Mouse (Mus musculus) heart, embryonic 16.5 days (tissue): ENCODE results near the gene Ncoa5. TPM values are rescaled to one million over a fixed set of nuclear protein-coding genes. Genes with fewer than 3 reads are reported as not detected.

Source experiments
- ATAC-seq: fragments of 200-750 bp; cut with Nextera tagmentation; replicated peaks from 2 replicates; pipeline ENCODE4 v1.8.0; 2017; ENCODE audit warnings: moderate number of reproducible peaks; ENCODE audit not compliant: insufficient read depth, low FRiP score; ENCODE audit errors: extremely low read depth
- H3K27ac ChIP-seq: fragments of 300-500 bp; sonication (generic); 2 replicates; pipeline ENCODE4 v1.5.1; 2014; ENCODE audit warnings: mild to moderate bottlenecking, low read length, control low read depth, moderate library complexity
- H3K27me3 ChIP-seq: fragments of 300-500 bp; sonication (generic); 2 replicates; pipeline ENCODE4 v1.6.1; 2014; ENCODE audit warnings: low read length, mixed read lengths; ENCODE audit not compliant: control insufficient read depth, insufficient read depth
- H3K36me3 ChIP-seq: fragments of 300-500 bp; sonication (generic); 2 replicates; pipeline ENCODE4 v1.6.1; 2014; ENCODE audit not compliant: control insufficient read depth, insufficient read depth
- H3K4me1 ChIP-seq: fragments of 300-500 bp; sonication (generic); 2 replicates; pipeline ENCODE4 v1.6.1; 2014; ENCODE audit warnings: low read length, mixed read lengths; ENCODE audit not compliant: control insufficient read depth, insufficient read depth
- H3K4me2 ChIP-seq: fragments of 300-500 bp; sonication (generic); 2 replicates; pipeline ENCODE4 v1.6.1; 2014; ENCODE audit warnings: low read depth, mild to moderate bottlenecking, control low read depth, low read length
- H3K4me3 ChIP-seq: fragments of 300-500 bp; sonication (generic); 2 replicates; pipeline ENCODE4 v1.5.1; 2014; ENCODE audit warnings: mild to moderate bottlenecking, control low read depth, low read length
- H3K9ac ChIP-seq: fragments of 300-500 bp; sonication (generic); 2 replicates; pipeline ENCODE4 v1.6.1; 2014; ENCODE audit warnings: low read length, control low read depth
- H3K9me3 ChIP-seq: fragments of 300-500 bp; sonication (generic); replicated peaks from 2 replicates; pipeline ENCODE4 v1.6.1; 2016; ENCODE audit warnings: low read length; ENCODE audit not compliant: control insufficient read depth
- WGBS: fragments of 180-500 bp; shearing (Covaris S2); extraction: QIAGEN DNeasy Blood & Tissue Kit; methylation state at CpG from one replicate; pipeline ENCODE4 v1.1.7; 2014; 5-methylcytosine and 5-hydroxymethylcytosine counted together
- polyA plus RNA-seq: library from polyadenylated mRNA; unstranded; fragments of >200 nt; fragmentation: Nextera tagmentation; extraction: Ambion mirVana; gene quantifications from 2 replicates; pipeline ENCODE4 v1.2.1, GENCODE M21; 2015

Gene Ncoa5
- polyA plus RNA-seq, 1 experiment from 2014 or later: 42.5 TPM

GRCm38 (mm10) chr2:165004237-165004636 lies 30.4 kb downstream of the Ncoa5 start:
- Histone ChIP-seq H3K4me3 (no peak overlapping the region), H3K36me3 (peaks cover 75% of the 10 kb centered on the region), H3K27ac (no peak overlapping the region), H3K9me3 (no peaks in the 10 kb centered on the region), H3K4me2 (no peak overlapping the region), H3K9ac (no peak overlapping the region), H3K4me1 (no peaks in the 10 kb centered on the region), H3K27me3 (0 out of 2 replicates have a peak, but pooled peaks cover 1% of the 10 kb centered on the region)
- ATAC-seq: no peak
- WGBS: 86% methylated on average over 10 of the region's 10 CpGs

GRCm38 (mm10) chr2:165003108-165003507 lies 31.6 kb downstream of the Ncoa5 start:
- 86% methylated on average over 3 of the region's 3 CpGs for WGBS
- no peak for ATAC-seq
- H3K4me3 ChIP-seq: no peak overlapping the region
- no peak overlapping the region for H3K27ac ChIP-seq
- H3K9me3 ChIP-seq: no peaks in the 10 kb centered on the region
- H3K4me2 ChIP-seq: no peak overlapping the region
- H3K4me1 ChIP-seq: peaks cover 4% of the 10 kb centered on the region
- H3K9ac ChIP-seq: no peak overlapping the region
- peaks cover 64% of the 10 kb centered on the region for H3K36me3 ChIP-seq
- peaks cover 11% of the 10 kb centered on the region for H3K27me3 ChIP-seq

DNA sequence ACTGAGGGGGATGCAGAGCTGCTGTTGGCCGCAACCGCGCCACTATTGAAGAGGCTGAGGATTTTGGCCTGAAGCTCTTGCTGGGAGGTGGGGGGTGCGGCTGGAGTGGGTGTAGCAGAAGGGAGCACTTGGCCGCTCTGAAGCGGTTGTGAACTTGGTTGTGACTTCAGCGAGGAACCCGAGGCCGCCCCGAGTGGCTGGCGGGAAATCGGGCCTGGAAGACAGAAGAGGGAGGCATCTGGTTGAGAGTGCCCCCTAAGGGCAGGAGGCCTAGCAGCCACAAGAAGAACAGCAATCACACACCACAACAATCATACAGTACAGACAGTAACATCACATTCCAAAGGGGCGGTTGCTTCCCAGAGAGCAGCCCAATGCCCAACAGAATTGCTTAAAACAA lies 32.7 kb downstream of the Ncoa5 start:
- no peak overlapping the region for H3K4me3 ChIP-seq
- H3K4me2 ChIP-seq: no peak overlapping the region
- no peak overlapping the region for H3K27ac ChIP-seq
- no peak for ATAC-seq
- peaks cover 17% of the 10 kb centered on the region for H3K27me3 ChIP-seq
- WGBS: 91% methylated on average over 13 of the region's 13 CpGs
- no peak overlapping the region for H3K9ac ChIP-seq
- peaks cover 52% of the 10 kb centered on the region for H3K36me3 ChIP-seq
- H3K4me1 ChIP-seq: peaks cover 8% of the 10 kb centered on the region
- H3K9me3 ChIP-seq: no peaks in the 10 kb centered on the region

DNA sequence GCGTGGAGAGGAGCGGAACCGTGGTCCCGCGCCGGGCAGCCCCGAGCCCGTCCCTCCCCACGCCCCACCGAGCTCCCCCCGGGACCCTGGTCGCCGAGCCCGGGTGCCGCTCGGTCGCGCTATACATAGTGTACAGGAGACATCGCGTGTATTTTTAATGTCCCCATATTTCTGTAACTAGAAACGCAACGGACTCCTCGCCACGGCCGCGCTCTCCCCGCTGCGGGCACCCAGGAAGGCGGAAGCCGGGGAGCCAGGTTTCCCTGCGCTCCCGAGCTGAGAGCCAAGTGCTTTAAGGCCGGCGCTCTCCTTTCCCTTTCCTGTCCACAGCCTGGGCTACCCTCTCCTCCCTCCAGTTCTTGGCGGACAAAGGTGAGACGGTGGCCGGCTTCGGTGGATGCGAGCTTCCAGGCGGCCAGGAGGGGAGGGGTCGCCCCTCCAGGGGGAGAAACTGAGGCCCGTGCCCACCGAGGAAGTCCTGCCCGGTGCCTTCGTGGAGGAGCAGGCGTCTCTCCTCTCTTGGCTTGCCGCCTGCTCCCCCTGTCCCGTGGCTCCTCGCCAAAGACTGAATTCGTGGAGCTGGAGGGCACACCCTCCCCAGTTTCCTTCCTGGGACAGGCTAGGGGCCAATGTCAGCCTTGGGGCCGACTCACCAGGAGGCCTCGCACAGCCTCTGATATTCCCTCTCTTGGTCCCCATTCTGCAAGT lies 36.8 kb downstream of the Ncoa5 start:
- Histone ChIP-seq H3K4me2 (peak overlapping the region; percentile 72), H3K27me3 (peaks cover 44% of the 10 kb centered on the region), H3K27ac (no peak overlapping the region), H3K4me3 (peak overlapping the region; percentile 41), H3K9me3 (no peaks in the 10 kb centered on the region), H3K36me3 (peaks cover 22% of the 10 kb centered on the region), H3K9ac (peak overlapping the region; percentile 44), H3K4me1 (peaks cover 8% of the 10 kb centered on the region)
- 2% methylated on average over 51 of the region's 52 CpGs for WGBS
- peak; percentile 38; the same call in 1 of the 2 replicates for ATAC-seq

- 10% methylated on average over 48 of the region's 49 CpGs for WGBS
- peak overlapping the region; percentile 72 for H3K4me2 ChIP-seq
- H3K9ac ChIP-seq: no peak overlapping the region; the same call in 1 of the 2 replicates
- peaks cover 8% of the 10 kb centered on the region for H3K4me1 ChIP-seq
- H3K27me3 ChIP-seq: peaks cover 45% of the 10 kb centered on the region
- peaks cover 15% of the 10 kb centered on the region for H3K36me3 ChIP-seq
- no peak for ATAC-seq
- H3K9me3 ChIP-seq: no peaks in the 10 kb centered on the region
- H3K4me3 ChIP-seq: peak overlapping the region; percentile 41
- H3K27ac ChIP-seq: no peak overlapping the region
Observed at GRCm38 (mm10) chr2:164996848-164997720, 37.6 kb downstream of the Ncoa5 start.

- peaks cover 10% of the 10 kb centered on the region for H3K36me3 ChIP-seq
- no peak for ATAC-seq
- no peak overlapping the region for H3K9ac ChIP-seq
- H3K9me3 ChIP-seq: no peaks in the 10 kb centered on the region
- 68% methylated on average over 11 of the region's 11 CpGs for WGBS
- H3K27me3 ChIP-seq: peaks cover 49% of the 10 kb centered on the region
- no peak overlapping the region for H3K27ac ChIP-seq
- H3K4me3 ChIP-seq: no peak overlapping the region
- no peak overlapping the region for H3K4me2 ChIP-seq
- peaks cover 8% of the 10 kb centered on the region for H3K4me1 ChIP-seq
Observed at GRCm38 (mm10) chr2:164995976-164996375, 38.7 kb downstream of the Ncoa5 start.

- peaks cover 49% of the 10 kb centered on the region for H3K27me3 ChIP-seq
- ATAC-seq: no peak
- H3K4me3 ChIP-seq: no peak overlapping the region
- 48% methylated on average over 21 of the region's 21 CpGs for WGBS
- no peak overlapping the region for H3K27ac ChIP-seq
- no peak overlapping the region for H3K9ac ChIP-seq
- H3K9me3 ChIP-seq: no peaks in the 10 kb centered on the region
- H3K36me3 ChIP-seq: peaks cover 3% of the 10 kb centered on the region; the same call in 1 of the 2 replicates
- H3K4me2 ChIP-seq: no peak overlapping the region
- H3K4me1 ChIP-seq: peaks cover 8% of the 10 kb centered on the region
Observed at GRCm38 (mm10) chr2:164994659-164995428, 39.8 kb downstream of the Ncoa5 start.

GRCm38 (mm10) chr2:164994156-164994555 lies 40.5 kb downstream of the Ncoa5 start:
- H3K4me2 ChIP-seq: no peak overlapping the region
- no peak for ATAC-seq
- peaks cover 47% of the 10 kb centered on the region for H3K27me3 ChIP-seq
- no peak overlapping the region for H3K4me3 ChIP-seq
- H3K36me3 ChIP-seq: no peaks in the 10 kb centered on the region
- H3K27ac ChIP-seq: no peak overlapping the region
- no peak overlapping the region for H3K9ac ChIP-seq
- H3K9me3 ChIP-seq: no peaks in the 10 kb centered on the region
- 84% methylated on average over 11 of the region's 11 CpGs for WGBS
- peaks cover 8% of the 10 kb centered on the region for H3K4me1 ChIP-seq
